Mouse (Mus musculus) heart, embryonic 16.5 days (tissue): ENCODE results near the gene Fermt1. TPM values are rescaled to one million over a fixed set of nuclear protein-coding genes. Genes with fewer than 3 reads are reported as not detected.

Source experiments
- ATAC-seq: fragments of 200-750 bp; cut with Nextera tagmentation; replicated peaks from 2 replicates; pipeline ENCODE4 v1.8.0; 2017; ENCODE audit warnings: moderate number of reproducible peaks; ENCODE audit not compliant: insufficient read depth, low FRiP score; ENCODE audit errors: extremely low read depth
- H3K27ac ChIP-seq: fragments of 300-500 bp; sonication (generic); 2 replicates; pipeline ENCODE4 v1.5.1; 2014; ENCODE audit warnings: mild to moderate bottlenecking, low read length, control low read depth, moderate library complexity
- H3K27me3 ChIP-seq: fragments of 300-500 bp; sonication (generic); 2 replicates; pipeline ENCODE4 v1.6.1; 2014; ENCODE audit warnings: low read length, mixed read lengths; ENCODE audit not compliant: control insufficient read depth, insufficient read depth
- H3K36me3 ChIP-seq: fragments of 300-500 bp; sonication (generic); 2 replicates; pipeline ENCODE4 v1.6.1; 2014; ENCODE audit not compliant: control insufficient read depth, insufficient read depth
- H3K4me1 ChIP-seq: fragments of 300-500 bp; sonication (generic); 2 replicates; pipeline ENCODE4 v1.6.1; 2014; ENCODE audit warnings: low read length, mixed read lengths; ENCODE audit not compliant: control insufficient read depth, insufficient read depth
- H3K4me2 ChIP-seq: fragments of 300-500 bp; sonication (generic); 2 replicates; pipeline ENCODE4 v1.6.1; 2014; ENCODE audit warnings: low read depth, mild to moderate bottlenecking, control low read depth, low read length
- H3K4me3 ChIP-seq: fragments of 300-500 bp; sonication (generic); 2 replicates; pipeline ENCODE4 v1.5.1; 2014; ENCODE audit warnings: mild to moderate bottlenecking, control low read depth, low read length
- H3K9ac ChIP-seq: fragments of 300-500 bp; sonication (generic); 2 replicates; pipeline ENCODE4 v1.6.1; 2014; ENCODE audit warnings: low read length, control low read depth
- H3K9me3 ChIP-seq: fragments of 300-500 bp; sonication (generic); replicated peaks from 2 replicates; pipeline ENCODE4 v1.6.1; 2016; ENCODE audit warnings: low read length; ENCODE audit not compliant: control insufficient read depth
- WGBS: fragments of 180-500 bp; shearing (Covaris S2); extraction: QIAGEN DNeasy Blood & Tissue Kit; methylation state at CpG from one replicate; pipeline ENCODE4 v1.1.7; 2014; 5-methylcytosine and 5-hydroxymethylcytosine counted together
- polyA plus RNA-seq: library from polyadenylated mRNA; unstranded; fragments of >200 nt; fragmentation: Nextera tagmentation; extraction: Ambion mirVana; gene quantifications from 2 replicates; pipeline ENCODE4 v1.2.1, GENCODE M21; 2015

Gene Fermt1
- polyA plus RNA-seq, 1 experiment from 2014 or later = 6.0 TPM

DNA sequence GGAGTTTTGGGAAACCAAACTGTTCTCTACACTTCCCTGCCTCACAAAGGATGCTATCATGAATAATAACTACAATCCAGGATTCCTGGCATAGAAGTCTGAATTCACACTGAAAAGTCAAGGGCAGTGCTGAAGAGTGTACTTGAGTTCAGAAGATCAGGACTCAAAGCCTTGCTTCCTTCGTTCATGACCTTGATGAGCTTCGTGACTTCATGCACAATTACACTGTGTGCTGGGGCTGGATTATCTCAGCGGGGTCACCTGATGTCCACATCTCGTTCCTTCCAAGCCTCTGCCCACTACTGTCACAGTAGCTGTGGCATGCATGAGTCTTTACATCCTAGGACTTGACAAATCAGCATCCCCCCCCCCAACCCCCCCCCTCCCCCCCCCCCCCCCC, 44.1 kb downstream of the Fermt1 start:
- Histone ChIP-seq H3K9me3 (no peaks in the 10 kb centered on the region), H3K27ac (no peak overlapping the region), H3K4me3 (no peak overlapping the region), H3K9ac (no peak overlapping the region), H3K36me3 (no peaks in the 10 kb centered on the region), H3K4me1 (no peaks in the 10 kb centered on the region), H3K27me3 (no peaks in the 10 kb centered on the region), H3K4me2 (no peak overlapping the region)
- 59% methylated on average over 4 of the region's 4 CpGs for WGBS
- no peak for ATAC-seq

DNA sequence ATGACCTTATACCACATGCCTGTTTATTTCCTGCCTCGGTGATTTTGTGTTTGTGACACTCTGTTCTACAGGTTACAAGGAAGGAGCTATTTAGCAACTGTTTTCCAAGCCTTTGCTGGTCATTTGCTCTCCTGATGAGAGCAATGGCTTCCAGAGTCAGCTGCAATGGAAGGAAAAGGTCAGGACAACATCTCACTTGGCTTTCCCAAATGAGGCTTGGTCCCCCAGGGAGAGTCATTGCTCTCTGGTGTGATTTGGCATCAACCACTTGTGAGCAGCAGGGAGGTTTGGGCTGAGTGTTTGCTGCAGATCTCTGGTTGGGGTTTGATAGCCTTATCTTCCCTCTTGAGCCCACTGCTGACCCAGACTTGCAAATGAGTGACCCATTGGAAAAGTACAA, 45.1 kb downstream of the Fermt1 start:
- Histone ChIP-seq H3K9ac (no peak overlapping the region), H3K4me2 (no peak overlapping the region), H3K27me3 (no peaks in the 10 kb centered on the region), H3K36me3 (no peaks in the 10 kb centered on the region), H3K4me1 (no peaks in the 10 kb centered on the region), H3K4me3 (no peak overlapping the region), H3K9me3 (no peaks in the 10 kb centered on the region), H3K27ac (no peak overlapping the region)
- ATAC-seq = no peak
- 63% methylated on average over 1 of the region's 1 CpGs for WGBS

DNA sequence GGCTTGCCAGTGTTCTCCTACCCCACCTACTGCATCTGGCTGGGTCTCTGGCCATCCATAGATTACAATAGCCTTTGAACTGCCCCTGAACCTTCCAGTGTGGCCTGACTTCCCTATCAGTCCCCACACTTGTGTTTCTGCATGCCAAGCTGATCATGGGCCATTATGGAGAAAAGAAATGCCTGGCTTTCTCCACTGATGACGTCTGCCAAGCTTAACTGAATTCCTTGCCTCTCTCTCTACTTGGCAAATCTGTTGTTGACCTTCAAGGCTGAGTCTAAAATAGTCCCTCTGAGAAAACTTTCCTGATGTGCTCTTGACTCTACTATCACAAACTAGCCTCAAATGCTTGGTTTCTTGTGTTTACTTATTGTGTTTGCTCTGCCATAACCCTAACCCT, 47.5 kb downstream of the Fermt1 start:
- no peak for ATAC-seq
- Histone ChIP-seq H3K4me2 (no peak overlapping the region), H3K9me3 (no peaks in the 10 kb centered on the region), H3K9ac (no peak overlapping the region), H3K27me3 (no peaks in the 10 kb centered on the region), H3K4me3 (no peak overlapping the region), H3K4me1 (no peaks in the 10 kb centered on the region), H3K36me3 (no peaks in the 10 kb centered on the region), H3K27ac (no peak overlapping the region)
- WGBS = 24% methylated on average over 1 of the region's 1 CpGs

DNA sequence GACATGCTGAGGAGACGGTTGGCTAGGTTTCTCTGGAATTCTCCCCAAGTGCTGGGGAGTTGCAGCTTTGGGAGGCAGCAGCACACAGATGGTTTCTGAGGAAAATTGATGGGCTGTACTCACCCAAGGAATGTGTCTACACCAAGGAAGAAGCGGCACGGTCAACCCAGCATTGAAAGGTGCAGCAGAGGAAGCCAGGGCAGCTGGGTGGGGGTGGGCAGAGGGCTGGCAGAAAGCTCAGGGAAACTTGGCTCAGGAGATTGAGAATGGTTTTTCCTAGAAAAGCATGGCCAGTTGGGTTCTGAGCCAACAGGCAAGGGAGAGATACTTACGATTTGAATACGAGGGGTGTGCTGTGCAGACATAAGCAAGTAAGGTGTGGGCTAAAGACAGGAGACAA, 51.9 kb downstream of the Fermt1 start:
- H3K27me3 ChIP-seq = no peaks in the 10 kb centered on the region
- no peaks in the 10 kb centered on the region for H3K4me1 ChIP-seq
- no peak overlapping the region for H3K4me2 ChIP-seq
- no peaks in the 10 kb centered on the region for H3K36me3 ChIP-seq
- H3K4me3 ChIP-seq = no peak overlapping the region
- H3K9ac ChIP-seq = no peak overlapping the region
- no peak overlapping the region for H3K27ac ChIP-seq
- ATAC-seq = no peak
- H3K9me3 ChIP-seq = no peaks in the 10 kb centered on the region
- 72% methylated on average over 5 of the region's 5 CpGs for WGBS

DNA sequence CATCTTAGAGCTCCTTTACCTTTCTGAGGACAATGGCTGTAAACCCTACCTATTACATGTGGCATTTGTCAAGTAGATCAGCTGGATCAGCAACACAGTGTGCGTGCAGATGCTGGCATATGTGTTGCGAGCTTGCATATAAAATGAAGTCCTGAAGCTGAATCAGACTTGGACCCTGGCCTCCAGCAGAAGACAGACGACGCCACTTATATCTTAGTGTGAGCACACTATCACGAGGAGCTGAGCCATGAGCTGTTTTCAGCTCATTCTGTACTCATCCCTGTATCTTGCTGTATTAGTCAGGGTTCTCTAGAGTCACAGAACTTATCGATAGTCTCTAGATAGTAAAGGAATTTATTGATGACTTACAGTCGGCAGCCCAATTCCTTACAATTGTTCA, 60.4 kb downstream of the Fermt1 start:
- no peak for ATAC-seq
- no peak overlapping the region for H3K9ac ChIP-seq
- H3K27me3 ChIP-seq = peaks cover 17% of the 10 kb centered on the region
- H3K4me1 ChIP-seq = no peaks in the 10 kb centered on the region
- H3K36me3 ChIP-seq = no peaks in the 10 kb centered on the region
- H3K4me3 ChIP-seq = no peak overlapping the region
- WGBS = 67% methylated on average over 6 of the region's 7 CpGs
- no peaks in the 10 kb centered on the region for H3K9me3 ChIP-seq
- no peak overlapping the region for H3K4me2 ChIP-seq
- no peak overlapping the region for H3K27ac ChIP-seq

DNA sequence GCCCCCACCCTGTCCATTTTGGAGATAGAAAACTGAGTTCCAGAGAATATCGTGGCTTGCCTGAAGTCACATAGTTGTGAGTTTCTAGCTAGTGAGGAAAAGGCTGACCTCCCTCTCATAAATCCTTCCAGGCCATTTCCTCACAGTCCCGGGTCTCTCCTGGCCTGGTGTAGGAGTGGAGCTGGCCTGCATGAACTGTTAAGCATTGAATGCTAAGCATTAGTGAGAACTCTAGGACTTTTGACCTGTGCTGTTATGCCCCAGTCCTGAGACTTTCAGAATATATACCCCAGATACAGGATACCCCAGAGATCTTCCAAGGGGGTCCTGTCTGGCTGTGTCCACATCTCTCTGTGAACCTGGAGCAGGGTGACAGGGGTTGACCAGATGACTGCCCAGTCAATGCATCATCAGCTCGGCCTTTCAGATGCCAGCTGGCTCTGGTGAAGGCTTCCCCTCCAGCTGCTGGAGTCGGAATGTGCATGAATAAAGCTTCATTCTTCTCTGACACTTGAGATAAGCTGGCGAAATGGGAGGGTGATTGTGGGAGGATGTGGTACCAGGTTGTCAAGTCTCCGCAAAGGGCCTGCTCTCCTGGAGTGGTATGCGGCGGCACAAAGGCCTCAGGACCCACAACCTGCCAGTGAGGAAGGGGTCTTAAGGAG, 61.3 kb downstream of the Fermt1 start:
- no peaks in the 10 kb centered on the region for H3K36me3 ChIP-seq
- H3K27ac ChIP-seq = no peak overlapping the region
- H3K27me3 ChIP-seq = peaks cover 24% of the 10 kb centered on the region
- peaks cover 3% of the 10 kb centered on the region; the same call in 1 of the 2 replicates for H3K4me1 ChIP-seq
- ATAC-seq = no peak
- H3K9ac ChIP-seq = no peak overlapping the region
- WGBS = 34% methylated on average over 8 of the region's 8 CpGs
- H3K4me3 ChIP-seq = no peak overlapping the region
- H3K4me2 ChIP-seq = no peak overlapping the region
- H3K9me3 ChIP-seq = no peaks in the 10 kb centered on the region

DNA sequence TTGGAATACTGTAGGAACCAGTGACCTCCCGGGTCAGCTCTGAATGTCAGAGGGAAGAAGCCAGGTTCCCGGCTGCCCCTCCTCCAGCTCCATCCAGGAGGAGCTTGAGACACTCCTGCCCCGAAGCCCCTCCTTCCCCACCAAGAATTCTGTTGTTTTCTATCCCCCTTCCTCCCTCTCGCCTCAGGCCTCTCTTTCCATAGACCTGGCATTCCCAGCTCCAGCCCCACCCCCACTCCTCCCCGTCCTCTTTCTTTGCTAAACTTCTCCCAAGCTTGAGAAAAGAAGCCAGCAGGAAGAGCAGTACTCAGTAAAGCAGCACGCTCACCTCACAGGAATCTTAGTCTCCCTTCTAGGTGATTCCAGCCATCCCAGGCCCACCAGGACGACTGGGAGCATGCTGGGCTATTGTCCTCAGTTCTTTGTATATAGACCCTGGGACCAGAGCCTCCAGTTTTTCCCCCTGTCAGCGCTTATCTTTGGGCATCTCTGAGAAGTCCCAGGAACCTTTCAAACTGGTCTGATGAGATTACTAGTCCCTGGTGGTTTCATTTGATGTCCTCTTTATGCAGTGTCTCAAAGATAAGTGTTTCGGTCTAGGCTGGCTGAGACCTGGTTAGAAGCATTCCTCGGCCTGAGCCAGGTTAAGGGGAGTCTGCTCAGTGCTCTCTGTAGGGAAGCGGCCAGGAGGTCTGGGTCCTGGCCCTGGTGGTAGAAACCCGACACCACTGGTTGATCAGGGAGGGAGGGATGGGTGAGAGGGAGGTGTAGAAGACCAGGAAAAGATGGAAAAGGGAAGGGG, 64.7 kb downstream of the Fermt1 start, which contains the start of gene Lrrn4:
TSS of gene Lrrn4 (minus strand) at position 48 of the 802 bp plus-strand sequence.
- no peak within 1 kb of the TSS; the same call in 1 of the 2 replicates for H3K27ac ChIP-seq
- ATAC-seq = no peak
- 14% methylated on average over 12 of the region's 12 CpGs for WGBS
- no peaks in the 10 kb centered on the region for H3K36me3 ChIP-seq
- H3K4me1 ChIP-seq = peaks cover 7% of the 10 kb centered on the region
- H3K4me2 ChIP-seq = peak within 1 kb of the TSS; percentile 94
- peaks cover 49% of the 10 kb centered on the region for H3K27me3 ChIP-seq
- no peaks in the 10 kb centered on the region for H3K9me3 ChIP-seq
- peak within 1 kb of the TSS; percentile 61 for H3K4me3 ChIP-seq
- no peak within 1 kb of the TSS for H3K9ac ChIP-seq

DNA sequence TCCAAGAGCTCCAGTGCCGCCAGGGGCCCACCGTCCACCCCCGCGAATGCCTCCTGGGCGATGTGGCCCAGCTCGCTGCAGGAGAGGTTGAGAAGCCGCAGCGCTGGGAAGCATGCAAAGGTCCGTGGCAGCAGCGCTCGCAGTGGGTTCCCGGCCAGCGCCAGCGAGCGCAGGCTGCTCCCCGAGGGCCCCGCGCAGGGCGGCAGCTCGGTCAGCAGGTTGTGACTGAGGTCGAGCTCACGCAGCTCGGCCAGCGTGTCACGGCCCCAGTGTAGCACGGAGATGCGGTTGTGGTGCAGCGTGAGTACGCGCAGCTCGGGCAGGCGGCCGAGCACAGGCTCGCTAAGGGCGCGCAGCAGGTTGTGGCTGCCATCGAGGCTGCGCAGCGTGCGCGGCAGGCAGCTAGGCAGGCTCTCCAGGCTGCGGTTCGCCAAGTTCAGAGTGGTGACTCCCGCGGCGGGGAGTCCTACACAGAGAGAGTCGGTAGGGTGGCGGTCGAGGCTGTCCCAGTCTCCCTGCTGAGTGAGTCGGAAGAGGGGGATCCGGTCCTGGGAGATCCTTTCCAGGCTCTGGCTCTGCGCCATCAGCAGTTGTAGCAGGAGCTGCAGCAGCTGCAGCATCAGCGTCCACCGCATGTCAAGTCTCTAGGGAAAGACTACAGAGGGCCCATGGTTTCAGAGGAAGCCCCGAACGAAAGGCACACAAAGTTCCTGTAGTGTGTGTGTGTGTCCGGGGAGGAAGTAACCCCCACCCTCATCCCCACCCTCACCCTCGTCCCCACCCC, 66.3 kb downstream of the Fermt1 start:
- Histone ChIP-seq H3K36me3 (no peaks in the 10 kb centered on the region), H3K27me3 (peaks cover 49% of the 10 kb centered on the region), H3K27ac (no peak overlapping the region), H3K4me1 (peaks cover 7% of the 10 kb centered on the region), H3K9me3 (no peaks in the 10 kb centered on the region), H3K9ac (peak overlapping the region; percentile 62), H3K4me2 (peak overlapping the region; percentile 94), H3K4me3 (peak overlapping the region; percentile 61)
- peak; percentile 50 for ATAC-seq
- under 1% methylated on average over 58 of the region's 58 CpGs for WGBS

DNA sequence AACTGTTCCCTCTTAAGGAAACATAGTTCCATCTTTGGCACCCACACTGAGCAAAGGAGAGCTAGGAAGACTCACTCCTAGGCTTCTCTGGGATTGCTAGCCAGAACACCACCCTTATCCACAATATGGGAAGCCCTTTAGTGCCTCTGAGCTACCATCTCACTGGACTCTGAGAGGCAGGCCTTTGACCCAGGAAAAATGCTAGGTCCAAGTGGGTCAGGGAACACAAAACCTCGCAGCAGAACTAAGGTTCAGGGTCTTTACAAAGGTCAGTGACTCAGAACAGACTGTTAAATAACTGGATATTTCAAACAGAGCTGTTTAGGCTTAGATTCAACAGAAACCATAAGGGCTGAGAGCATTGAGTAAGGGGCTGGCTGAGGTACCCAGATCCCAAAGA, 68.7 kb downstream of the Fermt1 start:
- 56% methylated on average over 1 of the region's 1 CpGs for WGBS
- no peaks in the 10 kb centered on the region for H3K36me3 ChIP-seq
- H3K27me3 ChIP-seq = peaks cover 48% of the 10 kb centered on the region
- no peaks in the 10 kb centered on the region for H3K9me3 ChIP-seq
- no peak overlapping the region for H3K9ac ChIP-seq
- H3K4me2 ChIP-seq = no peak overlapping the region
- ATAC-seq = no peak
- H3K4me1 ChIP-seq = peaks cover 7% of the 10 kb centered on the region
- H3K27ac ChIP-seq = no peak overlapping the region
- H3K4me3 ChIP-seq = no peak overlapping the region
